9 mouse cellular contexts compared by ENCODE assay signal in the genomic region with DNA sequence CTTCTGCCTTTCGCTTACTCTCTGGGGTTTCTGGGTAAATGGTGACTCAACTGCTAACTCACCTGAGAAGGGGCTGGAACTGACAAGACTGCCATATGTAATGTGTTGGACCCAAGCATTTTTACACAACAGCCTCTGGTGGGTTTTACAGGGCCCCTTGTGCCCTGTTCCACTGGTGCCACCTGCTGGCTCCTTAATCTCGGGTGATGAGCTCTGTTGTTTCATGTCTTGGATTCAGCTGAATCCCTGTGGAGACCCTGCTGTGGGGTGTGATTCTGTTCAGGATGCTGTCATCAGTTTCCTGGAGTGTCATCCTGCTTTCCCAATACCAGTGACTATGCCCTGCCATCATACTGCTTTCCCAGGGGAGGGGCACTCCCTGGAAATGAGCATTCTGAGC. TPM values are rescaled to one million over a fixed set of nuclear protein-coding genes. Genes with fewer than 3 reads are reported as not detected.
DNase-seq lines count a peak whose midpoint lies in the region; ATAC-seq and TF ChIP-seq lines count a peak whose summit lies in the region.
"Had no signal": no experiment of that assay in that cellular context is flagged by ENCODE, and none has a peak within 500 bp of the region (broad histone marks: within the 10 kb centered on the region; RNA-seq: fewer than 3 reads in every experiment).

No protein-coding gene starts in this region.

- peak; percentile 10 for DNase-seq in embryonic facial prominence, embryonic 11.5 days (ENCODE audit: low spot score)
- no peak for DNase-seq in embryonic facial prominence, embryonic 10.5 days (ENCODE audit: low spot score)
- peak; percentile 19 for DNase-seq in left cerebral cortex, postnatal 4 days
- no peak for DNase-seq in left cerebral cortex, adult 9 months (ENCODE audit: low spot score in 2 of 2)
- DNase-seq in Patski (ENCODE audit: low read depth, low spot score): no peak
- peak; percentile 71 to 73 for DNase-seq in kidney, postnatal 4 days
- DNase-seq in neural tube, embryonic 10.5 days (ENCODE audit: extremely low spot score, low spot score): no peak
- no peak for DNase-seq in cerebellum, adult 11 months

- WGBS in embryonic facial prominence, embryonic 11.5 days: 48% methylated on average over 2 of the region's 2 CpGs
- WGBS in embryonic facial prominence, embryonic 10.5 days: 59% methylated on average over 2 of the region's 2 CpGs

- H3K4me1 ChIP-seq in embryonic facial prominence, embryonic 11.5 days (ENCODE audit: control insufficient read depth, insufficient read depth, low read length): no peaks in the 10 kb centered on the region
- no peaks in the 10 kb centered on the region for H3K4me1 ChIP-seq in embryonic facial prominence, embryonic 10.5 days

- no peak overlapping the region for H3K9ac ChIP-seq in embryonic facial prominence, embryonic 11.5 days (replicated peaks; ENCODE audit: low read length)
- H3K9ac ChIP-seq: heart, embryonic 13.5 days had no signal

- peak; percentile 76 for TF ChIP-seq CTCF in Patski (IDR thresholded peaks at IDR 0.05)

- ATAC-seq in embryonic facial prominence, embryonic 11.5 days (replicated peaks; ENCODE audit: insufficient number of reproducible peaks, low FRiP score, low TSS enrichment, low read depth): no peak
- no peak for ATAC-seq in Patski

- CTCF ChIA-PET in Patski (lab: Charles Lee): interaction anchor here (0.8 to 2.7 kb wide), 6 partner anchors 8 to 86 kb away, joined by 3 to 9 read pairs (median 6); no protein-coding TSS in a partner anchor

- no peak overlapping the region for H3K4me3 ChIP-seq in embryonic facial prominence, embryonic 11.5 days (ENCODE audit: low read depth, low read length)
- no peak overlapping the region for H3K4me3 ChIP-seq in embryonic facial prominence, embryonic 10.5 days
- H3K4me3 ChIP-seq: heart, embryonic 13.5 days had no signal

- H3K27me3 ChIP-seq in embryonic facial prominence, embryonic 11.5 days (ENCODE audit: control insufficient read depth, insufficient read depth, low read length): no peaks in the 10 kb centered on the region
- no peaks in the 10 kb centered on the region for H3K27me3 ChIP-seq in embryonic facial prominence, embryonic 10.5 days (replicated peaks; ENCODE audit: low read depth, poor library complexity, severe bottlenecking)
- H3K27me3 ChIP-seq in Patski: peaks cover 4% of the 10 kb centered on the region
- H3K27me3 ChIP-seq: heart, embryonic 13.5 days had no signal

- POLR2A ChIA-PET in Patski (lab: Charles Lee): interaction anchor here (0.5 kb wide), 1 partner anchor 1245 kb away, joined by 4 read pairs; no protein-coding TSS in a partner anchor

- in situ Hi-C loops in Patski (cut with MboI; ENCODE audit: low pct_unique_long_range_greater_than_20kb): loop anchor here (5.0 kb wide), 1 partner anchor 76 kb away; no protein-coding TSS in a partner anchor

- H3K4me2 ChIP-seq in embryonic facial prominence, embryonic 11.5 days (ENCODE audit: low read depth, low read length): no peak overlapping the region
- H3K4me2 ChIP-seq: heart, embryonic 13.5 days had no signal

- H3K36me3 ChIP-seq in embryonic facial prominence, embryonic 11.5 days (replicated peaks; ENCODE audit: control insufficient read depth, insufficient read depth, low read depth, low read length): no peaks in the 10 kb centered on the region
- no peaks in the 10 kb centered on the region for H3K36me3 ChIP-seq in embryonic facial prominence, embryonic 10.5 days (replicated peaks)
- H3K36me3 ChIP-seq: heart, embryonic 13.5 days had no signal

- H3K27ac ChIP-seq in embryonic facial prominence, embryonic 11.5 days (replicated peaks; ENCODE audit: low read depth, low read length): no peak overlapping the region
- no peak overlapping the region for H3K27ac ChIP-seq in embryonic facial prominence, embryonic 10.5 days (replicated peaks)
- H3K27ac ChIP-seq: heart, embryonic 13.5 days had no signal

- intact Hi-C loops in left cerebral cortex, postnatal 4 days (cut with DNase I): no loop called here

- H3K9me3 ChIP-seq in embryonic facial prominence, embryonic 11.5 days (replicated peaks; ENCODE audit: control insufficient read depth, low read length): no peaks in the 10 kb centered on the region
- H3K9me3 ChIP-seq in embryonic facial prominence, embryonic 10.5 days: no peaks in the 10 kb centered on the region
- H3K9me3 ChIP-seq: heart, embryonic 13.5 days had no signal

RNA-seq across cellular contexts. Expression of a gene that starts 6.2 kb away (rescaled TPM):
- not detected in 2 replicates for polyA plus RNA-seq in embryonic facial prominence, embryonic 11.5 days (2014; fragmentation: Nextera tagmentation; extraction: Ambion mirVana)
- not detected in 2 replicates for polyA plus RNA-seq in embryonic facial prominence, embryonic 10.5 days (2016; fragmentation: Nextera tagmentation; extraction: Ambion mirVana)
- total RNA-seq in left cerebral cortex, postnatal 4 days (2021): not detected
- polyA plus RNA-seq in Patski (2021): not detected

RNA-seq across cellular contexts. Expression of a gene that starts 20.0 kb away (rescaled TPM):
- 0.40 TPM in 1 of 2 replicates, not detected in the other for polyA plus RNA-seq in embryonic facial prominence, embryonic 11.5 days (2014; fragmentation: Nextera tagmentation; extraction: Ambion mirVana)
- 0.16 TPM in 1 of 2 replicates, not detected in the other for polyA plus RNA-seq in embryonic facial prominence, embryonic 10.5 days (2016; fragmentation: Nextera tagmentation; extraction: Ambion mirVana)
- total RNA-seq in left cerebral cortex, postnatal 4 days (2021): not detected
- polyA plus RNA-seq in Patski (2021): not detected

RNA-seq across cellular contexts. Expression of a gene that starts 41.8 kb away (rescaled TPM):
- 0.28 TPM in 1 of 2 replicates, not detected in the other for polyA plus RNA-seq in embryonic facial prominence, embryonic 11.5 days (2014; fragmentation: Nextera tagmentation; extraction: Ambion mirVana)
- 0.28 and 0.79 TPM in 2 replicates for polyA plus RNA-seq in embryonic facial prominence, embryonic 10.5 days (2016; fragmentation: Nextera tagmentation; extraction: Ambion mirVana)
- 1 to 10 TPM in 1 of 2 experiments, under 1 TPM in 1; 0.91 to 1.0 TPM for total RNA-seq in left cerebral cortex, postnatal 4 days (2021)
- polyA plus RNA-seq in Patski (2021): 0.05 TPM

RNA-seq across cellular contexts. Expression of a gene that starts 43.6 kb away (rescaled TPM):
- not detected in 2 replicates for polyA plus RNA-seq in embryonic facial prominence, embryonic 11.5 days (2014; fragmentation: Nextera tagmentation; extraction: Ambion mirVana)
- polyA plus RNA-seq in embryonic facial prominence, embryonic 10.5 days (2016; fragmentation: Nextera tagmentation; extraction: Ambion mirVana): not detected in 2 replicates
- not detected for total RNA-seq in left cerebral cortex, postnatal 4 days (2021)
- 1.3 TPM for polyA plus RNA-seq in Patski (2021)
- polyA plus RNA-seq: heart, embryonic 13.5 days had no signal

Comparison
In these comparisons a context has a peak if more than half of its experiments do, and no peak if none do; other contexts are left out.
1. DNase-seq: peak in embryonic facial prominence, embryonic 11.5 days (single experiment), left cerebral cortex, postnatal 4 days (single experiment) and kidney, postnatal 4 days (2 of 2); none in embryonic facial prominence, embryonic 10.5 days (single experiment), left cerebral cortex, adult 9 months (0 of 2), Patski (single experiment), neural tube, embryonic 10.5 days (single experiment) and cerebellum, adult 11 months (single experiment).